Mouse (Mus musculus) gastrocnemius, adult 2 months (tissue): ENCODE data around the gene Gm43638. TPM values are rescaled to one million over a fixed set of nuclear protein-coding genes. Genes with fewer than 3 reads are reported as not detected.
"Not testable (repeated sequence)": the region's sequence is repeated elsewhere in the genome, so short reads cannot be mapped to it uniquely, and the experiment has no call there.

Source experiments
- DNase-seq: peaks from one replicate; pipeline ENCODE4 v3.0.0; 2022
- H3K27ac ChIP-seq: fragments of 200-600 bp; 2 replicates; pipeline ENCODE4 v1.8.1; 2022; ENCODE audit warnings: mild to moderate bottlenecking
- H3K4me3 ChIP-seq: fragments of 200-600 bp; 2 replicates; pipeline ENCODE4 v1.8.1; 2022; ENCODE audit warnings: mild to moderate bottlenecking, moderate library complexity
- CTCF ChIP-seq: fragments of 200-600 bp; IDR thresholded peaks from 2 replicates; pipeline ENCODE4 v1.8.1; 2022; ENCODE audit warnings: antibody characterized with exemption, mild to moderate bottlenecking, moderate library complexity
- intact Hi-C: fragments of 180-260 bp; cut with DNase I; formaldehyde crosslinking; loops from one replicate; pipeline ENCODE4 v1.15.1; 2025
- long read RNA-seq, 2 experiments: library from polyadenylated mRNA; stranded (forward); transcript quantifications; one replicate each; pipeline ENCODE4 v2.0.0; 2021
- total RNA-seq, 2 experiments: library from RNA; stranded (reverse); gene quantifications; 2 replicates each; pipeline ENCODE4 v1.2.3; 2021

Gene Gm43638
- total RNA-seq = not detected
- long read RNA-seq, experiment 1 = 0 reads
- long read RNA-seq, experiment 2 = 0 reads

- H3K27ac ChIP-seq, intact Hi-C loops, H3K4me3 ChIP-seq, DNase-seq: not testable (repeated sequence)
Observed at GRCm38 (mm10) chr5:87486706-87487105, at the start of gene Gm43638. Gm43638 (minus strand) TSS chr5:87486806.

GRCm38 (mm10) chr5:87535994-87536644 is 49.5 kb upstream of the Gm43638 start:
- no peak for TF ChIP-seq CTCF
- Histone ChIP-seq H3K27ac (no peak overlapping the region), H3K4me3 (no peak overlapping the region)
- intact Hi-C loops = no loop called here
- no peak for DNase-seq

GRCm38 (mm10) chr5:87532288-87532687 is 45.7 kb upstream of the Gm43638 start:
- H3K4me3 ChIP-seq = no peak overlapping the region
- intact Hi-C loops = no loop called here
- no peak for DNase-seq
- TF ChIP-seq CTCF = no peak
- H3K27ac ChIP-seq = no peak overlapping the region

GRCm38 (mm10) chr5:87523561-87523960 is 37.0 kb upstream of the Gm43638 start:
- H3K27ac ChIP-seq, DNase-seq, H3K4me3 ChIP-seq, intact Hi-C loops: not testable (repeated sequence)

- no peak overlapping the region for H3K27ac ChIP-seq
- H3K4me3 ChIP-seq = no peak overlapping the region
- no peak for TF ChIP-seq CTCF
- intact Hi-C loops = no loop called here
- no peak for DNase-seq
Observed at GRCm38 (mm10) chr5:87505776-87506458, 19.3 kb upstream of the Gm43638 start.

- Histone ChIP-seq H3K4me3 (no peak overlapping the region), H3K27ac (no peak overlapping the region)
- no peak for DNase-seq
- intact Hi-C loops = no loop called here
- no peak for TF ChIP-seq CTCF
Observed at GRCm38 (mm10) chr5:87502687-87503086, 16.1 kb upstream of the Gm43638 start.

- intact Hi-C loops = no loop called here
- no peak overlapping the region for H3K27ac ChIP-seq
- TF ChIP-seq CTCF = no peak
- no peak for DNase-seq
- H3K4me3 ChIP-seq = no peak overlapping the region
Observed at GRCm38 (mm10) chr5:87499341-87499740, 12.7 kb upstream of the Gm43638 start.

- no peak for DNase-seq
- Histone ChIP-seq H3K4me3 (no peak overlapping the region), H3K27ac (no peak overlapping the region)
- intact Hi-C loops = no loop called here
- TF ChIP-seq CTCF = no peak
Observed at GRCm38 (mm10) chr5:87498936-87499335, 12.3 kb upstream of the Gm43638 start.

- TF ChIP-seq CTCF = no peak
- Histone ChIP-seq H3K27ac (no peak within 1 kb of the TSS), H3K4me3 (no peak within 1 kb of the TSS)
- no peak for DNase-seq
- intact Hi-C loops = no loop called here
Observed at GRCm38 (mm10) chr5:87490771-87491170, 4.2 kb upstream of the Gm43638 start, which contains the start of gene Ugt2a1. Ugt2a1 (minus strand) TSS chr5:87490871.

GRCm38 (mm10) chr5:87482160-87482559 is 4.4 kb downstream of the Gm43638 start, which contains the start of gene Ugt2a2:
Ugt2a2 (minus strand) TSS chr5:87482260.
- intact Hi-C loops = no loop called here
- DNase-seq = no peak
- H3K4me3 ChIP-seq = no peak within 1 kb of the TSS
- H3K27ac ChIP-seq = no peak within 1 kb of the TSS
- no peak for TF ChIP-seq CTCF

- intact Hi-C loops = no loop called here
- no peak overlapping the region for H3K27ac ChIP-seq
- TF ChIP-seq CTCF = no peak
- DNase-seq = no peak
- H3K4me3 ChIP-seq = no peak overlapping the region
Observed at GRCm38 (mm10) chr5:87458810-87459209, 27.8 kb downstream of the Gm43638 start.

- H3K27ac ChIP-seq = no peak overlapping the region
- intact Hi-C loops = no loop called here
- no peak for DNase-seq
- TF ChIP-seq CTCF = no peak
- no peak overlapping the region for H3K4me3 ChIP-seq
Observed at GRCm38 (mm10) chr5:87457701-87458100, 28.9 kb downstream of the Gm43638 start.

GRCm38 (mm10) chr5:87456216-87456850 is 30.3 kb downstream of the Gm43638 start:
- no peak for DNase-seq
- H3K27ac ChIP-seq = no peak overlapping the region
- no peak overlapping the region for H3K4me3 ChIP-seq
- no peak for TF ChIP-seq CTCF
- intact Hi-C loops = no loop called here
